Mouse (Mus musculus) E14TG2a.4 (cell line): ENCODE measurements at regions not wholly inside any gene's neighbourhood (a gene's known extent, or its start where the extent isn't known, plus 50 kb on each side); places are given as distances from the start of the nearest gene placed in this dataset.

Source experiments
- CTCF ChIP-seq: conservative IDR thresholded peaks from 2 replicates; pipeline ENCODE4 v1.5.1; 2014; ENCODE audit warnings: low read length
- NANOG ChIP-seq: IDR thresholded peaks from 2 replicates; pipeline ENCODE4 v1.6.1; 2014; ENCODE audit warnings: borderline replicate concordance, low read length, mixed read lengths
- POU5F1 ChIP-seq: IDR thresholded peaks from 2 replicates; pipeline ENCODE4 v1.6.1; 2014; ENCODE audit warnings: low read length, borderline replicate concordance

DNA sequence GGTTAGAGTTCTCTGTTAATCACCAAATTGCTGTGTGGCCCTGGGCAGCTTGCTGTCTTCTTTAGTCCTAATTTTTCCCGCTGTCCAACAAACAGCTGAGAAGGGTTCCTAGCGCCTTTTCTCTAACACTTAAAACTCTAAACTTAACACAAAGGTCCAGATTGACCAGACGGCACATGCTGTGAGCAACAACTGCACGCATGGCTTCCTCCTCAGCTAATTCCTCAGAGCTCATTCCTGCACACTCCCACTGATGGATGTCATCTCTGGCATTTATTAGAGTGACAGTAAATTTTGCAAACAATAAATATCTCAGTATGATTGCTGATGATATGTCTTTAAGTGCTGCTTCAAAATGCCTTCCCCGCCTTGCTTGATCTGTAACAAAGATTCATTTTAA, 2007.5 kb upstream of the Lrrc6 start:
- TF ChIP-seq CTCF = no peak
- no peak for TF ChIP-seq NANOG
- TF ChIP-seq POU5F1 = no peak
